Comparison of ENCODE assay signal across 19 mouse cellular contexts in genomic region chr6:99274222-99274621, GRCm38 (mm10).
DNase-seq lines count a peak whose midpoint lies in the region; ATAC-seq lines count a peak whose summit lies in the region.
"Had no signal": no experiment of that assay in that cellular context is flagged by ENCODE, and none has a peak within 500 bp of the region (broad histone marks: within the 10 kb centered on the region; RNA-seq: fewer than 3 reads in every experiment).

No protein-coding gene starts in this region.

- H3K4me2 ChIP-seq in lung, embryonic 16.5 days (ENCODE audit: low read depth, low read length): no peak overlapping the region
- 0 out of 2 replicates have a peak overlapping the region, but pooled peaks have one; percentile 7 for H3K4me2 ChIP-seq in limb, embryonic 13.5 days (replicated peaks)
- H3K4me2 ChIP-seq: embryonic facial prominence, embryonic 13.5 days; heart, embryonic 12.5 days; hindbrain, embryonic 13.5 days; lung, embryonic 14.5 days; midbrain, embryonic 15.5 days had no signal

- peaks cover 15% of the 10 kb centered on the region for H3K4me1 ChIP-seq in lung, embryonic 16.5 days (replicated peaks; ENCODE audit: control insufficient read depth, insufficient read depth, low read length)
- peaks cover 63% of the 10 kb centered on the region for H3K4me1 ChIP-seq in embryonic facial prominence, embryonic 10.5 days
- peaks cover 75% of the 10 kb centered on the region for H3K4me1 ChIP-seq in limb, embryonic 13.5 days
- H3K4me1 ChIP-seq: hindbrain, embryonic 13.5 days; midbrain, embryonic 15.5 days had no signal

- no peaks in the 10 kb centered on the region for H3K27me3 ChIP-seq in lung, embryonic 16.5 days (ENCODE audit: control insufficient read depth, insufficient read depth, low read depth, low read length)
- H3K27me3 ChIP-seq in embryonic facial prominence, embryonic 10.5 days (replicated peaks; ENCODE audit: low read depth, poor library complexity, severe bottlenecking): no peaks in the 10 kb centered on the region
- H3K27me3 ChIP-seq in limb, embryonic 13.5 days: no peaks in the 10 kb centered on the region
- H3K27me3 ChIP-seq: heart, embryonic 12.5 days; midbrain, embryonic 15.5 days had no signal

- no peak for ATAC-seq in lung, embryonic 16.5 days (ENCODE audit: low read depth)
- ATAC-seq in CD4-positive, CD25-positive, alpha-beta regulatory T cell, adult 4 months: peak; percentile 5
- no peak for ATAC-seq in limb, embryonic 13.5 days (ENCODE audit: low FRiP score, low read depth)
- ATAC-seq: forebrain, embryonic 16.5 days; midbrain, embryonic 15.5 days had no signal

- H3K27ac ChIP-seq in lung, embryonic 16.5 days (ENCODE audit: low read length): peak overlapping the region; percentile 59
- 0 out of 2 replicates have a peak overlapping the region, but pooled peaks have one; percentile 40 for H3K27ac ChIP-seq in embryonic facial prominence, embryonic 10.5 days (replicated peaks)
- H3K27ac ChIP-seq in limb, embryonic 13.5 days: peak overlapping the region; percentile 58; the same call in 1 of the 2 replicates
- H3K27ac ChIP-seq: embryonic facial prominence, embryonic 13.5 days; hindbrain, embryonic 13.5 days; midbrain, embryonic 15.5 days had no signal

- no peaks in the 10 kb centered on the region for H3K36me3 ChIP-seq in lung, embryonic 16.5 days (ENCODE audit: control insufficient read depth, insufficient read depth, low read length)
- H3K36me3 ChIP-seq in embryonic facial prominence, embryonic 10.5 days (replicated peaks): no peaks in the 10 kb centered on the region
- H3K36me3 ChIP-seq in limb, embryonic 13.5 days: no peaks in the 10 kb centered on the region
- H3K36me3 ChIP-seq: embryonic facial prominence, embryonic 13.5 days; heart, embryonic 12.5 days; hindbrain, embryonic 13.5 days; midbrain, embryonic 15.5 days had no signal

- 43% methylated on average over 6 of the region's 6 CpGs for WGBS in lung, embryonic 16.5 days
- 78% methylated on average over 6 of the region's 6 CpGs for WGBS in embryonic facial prominence, embryonic 10.5 days
- WGBS in limb, embryonic 13.5 days: 71% methylated on average over 6 of the region's 6 CpGs

- no peak overlapping the region for H3K4me3 ChIP-seq in lung, embryonic 16.5 days (ENCODE audit: low read length)
- H3K4me3 ChIP-seq in embryonic facial prominence, embryonic 10.5 days: no peak overlapping the region
- no peak overlapping the region for H3K4me3 ChIP-seq in limb, embryonic 13.5 days
- H3K4me3 ChIP-seq: embryonic facial prominence, embryonic 13.5 days; heart, embryonic 12.5 days; hindbrain, embryonic 13.5 days; midbrain, embryonic 15.5 days; myocyte had no signal

- DNase-seq in lung, postnatal 14 days: no peak
- no peak for DNase-seq in embryonic facial prominence, embryonic 10.5 days (ENCODE audit: low spot score)
- DNase-seq in adrenal gland, adult 8-10 months: no peak
- DNase-seq in urinary bladder, postnatal 25 days (ENCODE audit: low spot score): no peak
- DNase-seq: cerebellum, adult 18-20 months; heart, postnatal 14 days; kidney, adult 18-20 months; kidney, postnatal 25 days; lung, embryonic 14.5 days had no signal

- no peaks in the 10 kb centered on the region for H3K9me3 ChIP-seq in lung, embryonic 16.5 days (ENCODE audit: control insufficient read depth, low read length)
- H3K9me3 ChIP-seq in embryonic facial prominence, embryonic 10.5 days: no peaks in the 10 kb centered on the region
- no peaks in the 10 kb centered on the region for H3K9me3 ChIP-seq in limb, embryonic 13.5 days
- H3K9me3 ChIP-seq: embryonic facial prominence, embryonic 13.5 days; G1E; heart, embryonic 12.5 days; hindbrain, embryonic 13.5 days; midbrain, embryonic 15.5 days had no signal

- H3K9ac ChIP-seq in lung, embryonic 16.5 days (ENCODE audit: low read length): no peak overlapping the region
- no peak overlapping the region for H3K9ac ChIP-seq in limb, embryonic 13.5 days
- H3K9ac ChIP-seq: embryonic facial prominence, embryonic 13.5 days; heart, embryonic 12.5 days; hindbrain, embryonic 13.5 days; lung, embryonic 14.5 days; midbrain, embryonic 15.5 days had no signal
